Comparison of ENCODE assay signal across 9 mouse cellular contexts in the genomic region with DNA sequence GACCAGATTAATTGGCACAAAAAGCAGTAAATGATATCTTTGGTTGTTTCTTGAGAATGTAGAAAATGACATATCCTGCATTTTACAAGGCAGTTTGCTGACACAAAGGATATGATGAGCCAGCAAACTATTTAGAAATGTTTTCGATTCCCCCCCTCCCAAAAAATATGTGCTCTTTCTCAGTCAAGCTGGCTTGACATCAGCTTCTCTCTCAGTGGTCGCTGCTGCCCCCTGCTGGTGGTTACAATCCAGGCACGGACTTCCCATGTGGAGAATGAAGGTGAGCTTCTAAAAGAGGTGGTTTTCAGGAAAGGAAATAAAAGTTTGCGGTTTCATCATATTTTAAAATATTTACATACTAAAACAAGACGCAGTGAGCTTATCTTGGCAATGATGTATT.
DNase-seq lines count a peak whose midpoint lies in the region; ATAC-seq lines count a peak whose summit lies in the region.
"Had no signal": no experiment of that assay in that cellular context is flagged by ENCODE, and none has a peak within 500 bp of the region (broad histone marks: within the 10 kb centered on the region; RNA-seq: fewer than 3 reads in every experiment).

No protein-coding gene starts in this region.

- no peaks in the 10 kb centered on the region for H3K9me3 ChIP-seq in hindbrain, embryonic 13.5 days
- H3K9me3 ChIP-seq in neural tube, embryonic 15.5 days (replicated peaks) = no peaks in the 10 kb centered on the region
- H3K9me3 ChIP-seq: lung, embryonic 15.5 days had no signal

- H3K27me3 ChIP-seq in hindbrain, embryonic 13.5 days = no peaks in the 10 kb centered on the region
- H3K27me3 ChIP-seq in neural tube, embryonic 15.5 days (replicated peaks) = no peaks in the 10 kb centered on the region; the same call in 1 of the 2 replicates
- H3K27me3 ChIP-seq: lung, embryonic 15.5 days had no signal

- DNase-seq in CD4-positive, CD25-positive, alpha-beta regulatory T cell, adult 2 months (ENCODE audit: low read depth, low spot score) = peak; percentile 44
- peak; percentile 82 for DNase-seq in adrenal gland, postnatal 25 days
- DNase-seq in embryo, embryonic 9.5 days (ENCODE audit: extremely low spot score) = peak; percentile 67
- DNase-seq in left cerebral cortex, postnatal 25 days (ENCODE audit: low spot score in 2 of 2) = peak; percentile 69 to 74
- peak; percentile 1 to 10 for DNase-seq in thymus, adult 18-20 months

- no peaks in the 10 kb centered on the region for H3K4me1 ChIP-seq in hindbrain, embryonic 13.5 days (replicated peaks)
- H3K4me1 ChIP-seq in neural tube, embryonic 15.5 days = 0 out of 2 replicates have a peak, but pooled peaks cover 3% of the 10 kb centered on the region
- H3K4me1 ChIP-seq: lung, embryonic 15.5 days had no signal

- H3K4me2 ChIP-seq in hindbrain, embryonic 13.5 days = no peak overlapping the region
- H3K4me2 ChIP-seq in neural tube, embryonic 15.5 days = no peak overlapping the region
- H3K4me2 ChIP-seq: lung, embryonic 15.5 days had no signal

- no peaks in the 10 kb centered on the region for H3K36me3 ChIP-seq in hindbrain, embryonic 13.5 days
- no peaks in the 10 kb centered on the region for H3K36me3 ChIP-seq in neural tube, embryonic 15.5 days
- H3K36me3 ChIP-seq: lung, embryonic 15.5 days had no signal

- intact Hi-C loops in left cerebral cortex, postnatal 25 days (cut with DNase I) = loop anchor here (1.0 kb wide), 2 partner anchors 68 to 170 kb away; a partner anchor contains a TSS

- ATAC-seq in CD4-positive, CD25-positive, alpha-beta regulatory T cell, adult 4 months = no peak
- 0 out of 2 replicates have a peak, but pooled peaks have one; percentile 43 for ATAC-seq in hindbrain, embryonic 13.5 days (ENCODE audit: low FRiP score)
- ATAC-seq in neural tube, embryonic 15.5 days (ENCODE audit: low FRiP score) = peak; percentile 63; the same call in 1 of the 2 replicates

- WGBS in hindbrain, embryonic 13.5 days = 25% methylated on average over 5 of the region's 5 CpGs
- 26% methylated on average over 5 of the region's 5 CpGs for WGBS in neural tube, embryonic 15.5 days

- H3K27ac ChIP-seq in hindbrain, embryonic 13.5 days = no peak overlapping the region
- H3K27ac ChIP-seq in neural tube, embryonic 15.5 days (replicated peaks) = no peak overlapping the region
- H3K27ac ChIP-seq: lung, embryonic 15.5 days had no signal

- H3K9ac ChIP-seq in hindbrain, embryonic 13.5 days = no peak overlapping the region
- no peak overlapping the region for H3K9ac ChIP-seq in neural tube, embryonic 15.5 days (replicated peaks)
- H3K9ac ChIP-seq: lung, embryonic 15.5 days had no signal

- H3K4me3 ChIP-seq in hindbrain, embryonic 13.5 days = no peak overlapping the region
- H3K4me3 ChIP-seq in neural tube, embryonic 15.5 days (replicated peaks) = no peak overlapping the region
- H3K4me3 ChIP-seq: lung, embryonic 15.5 days had no signal

Comparison
In these comparisons a context has a peak if more than half of its experiments do, and no peak if none do; other contexts are left out.
1. DNase-seq: peak in every context shown above with its lines; median percentile 82 in adrenal gland, postnatal 25 days; 72 in left cerebral cortex, postnatal 25 days; 67 in embryo, embryonic 9.5 days; 44 in CD4-positive, CD25-positive, alpha-beta regulatory T cell, adult 2 months; 6 in thymus, adult 18-20 months.